Mouse (Mus musculus) spleen, postnatal 36 days (tissue): ENCODE results near the gene Exoc6b.
"Not testable (repeated sequence)": the region's sequence is repeated elsewhere in the genome, so short reads cannot be mapped to it uniquely, and the experiment has no call there.

Source experiments
- DNase-seq, 2 experiments: peaks; one replicate each; pipeline ENCODE4 v3.0.0; 2022; ENCODE audit warnings: low spot score in 2 of 2, mixed read lengths in 1 of 2

Gene Exoc6b

GRCm38 (mm10) chr6:84640324-84641061 lies 428.8 kb downstream of the Exoc6b start:
- no peak for DNase-seq

GRCm38 (mm10) chr6:84638206-84638605 lies 431.1 kb downstream of the Exoc6b start:
- DNase-seq = no peak

- no peak for DNase-seq
These were observed 437.7 kb downstream of the Exoc6b start for GRCm38 (mm10) chr6:84631588-84631987.

- no peak for DNase-seq
These were observed 439.0 kb downstream of the Exoc6b start for GRCm38 (mm10) chr6:84630276-84630675.

- DNase-seq = no peak
These were observed 440.5 kb downstream of the Exoc6b start for GRCm38 (mm10) chr6:84628831-84629230.

- no peak for DNase-seq
These were observed 442.9 kb downstream of the Exoc6b start for GRCm38 (mm10) chr6:84626398-84626797.

GRCm38 (mm10) chr6:84619166-84619565 lies 450.1 kb downstream of the Exoc6b start:
- DNase-seq = no peak

- DNase-seq = peak; percentile 7 to 12
These were observed 452.3 kb downstream of the Exoc6b start for GRCm38 (mm10) chr6:84617051-84617450.

GRCm38 (mm10) chr6:84616586-84616985 lies 452.7 kb downstream of the Exoc6b start:
- no peak for DNase-seq

- no peak for DNase-seq
These were observed 455.8 kb downstream of the Exoc6b start for GRCm38 (mm10) chr6:84613561-84613960.

GRCm38 (mm10) chr6:84601136-84601889 lies 468.0 kb downstream of the Exoc6b start:
- DNase-seq = no peak

GRCm38 (mm10) chr6:84599296-84599695 lies 470.0 kb downstream of the Exoc6b start:
- DNase-seq = not testable (repeated sequence)

- no peak for DNase-seq
These were observed 470.6 kb downstream of the Exoc6b start for GRCm38 (mm10) chr6:84598725-84599124.

GRCm38 (mm10) chr6:84594626-84595025 lies 474.7 kb downstream of the Exoc6b start:
- no peak for DNase-seq

- no peak for DNase-seq
These were observed 475.6 kb downstream of the Exoc6b start, which contains the start of gene Cyp26b1 for GRCm38 (mm10) chr6:84593693-84594092. TSS of gene Cyp26b1 (minus strand) at chr6:84593908.

- DNase-seq = no peak
These were observed 478.2 kb downstream of the Exoc6b start for GRCm38 (mm10) chr6:84590961-84591745.

- DNase-seq = peak; percentile 38 to 43
These were observed 479.3 kb downstream of the Exoc6b start for GRCm38 (mm10) chr6:84589742-84590686.

GRCm38 (mm10) chr6:84588895-84589652 lies 480.2 kb downstream of the Exoc6b start:
- no peak for DNase-seq

GRCm38 (mm10) chr6:84588221-84588894 lies 481.0 kb downstream of the Exoc6b start:
- DNase-seq = no peak
